Mouse (Mus musculus): Measurements from ENCODE around the gene Rab7.

DNA sequence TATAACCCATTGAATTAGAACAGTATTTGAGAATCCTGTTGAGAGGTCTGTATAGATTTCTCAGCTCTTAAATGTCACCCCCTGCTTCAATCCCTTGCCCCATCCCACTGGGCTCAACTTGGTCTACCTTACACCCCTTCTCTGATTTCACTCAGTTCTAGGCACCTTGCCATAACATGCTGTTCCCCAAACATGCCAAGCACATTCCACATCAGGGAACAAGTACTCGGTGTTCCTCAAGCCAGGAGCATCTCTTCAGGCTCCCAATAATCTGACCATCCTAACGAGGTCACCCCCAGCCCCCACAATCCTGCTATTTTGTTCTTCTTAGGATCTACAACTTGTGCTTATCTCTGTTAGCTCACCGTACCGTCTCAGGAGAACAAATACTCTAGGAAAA lies 17.3 kb upstream of the Rab7 start:
- TF ChIP-seq GABPA (IDR thresholded peaks at IDR 0.05; ENCODE audit: insufficient replicate concordance, low read depth, low read length) (no peak), MAFK (IDR thresholded peaks at IDR 0.05; ENCODE audit: insufficient replicate concordance, low read length) (no peak), ZNF384 (IDR thresholded peaks at IDR 0.05; ENCODE audit: low read depth, low read length) (no peak), ZMIZ1 (IDR thresholded peaks at IDR 0.05; ENCODE audit: low read depth, low read length) (no peak), CTCF (conservative IDR thresholded peaks at IDR 0.05 in 1 of 2, IDR thresholded peaks at IDR 0.05 in 1 of 2; ENCODE audit: low read depth in 2 of 2, low read length in 2 of 2) (no peak), RCOR1 (conservative IDR thresholded peaks at IDR 0.05; ENCODE audit: low read depth, low read length) (no peak)
